Mouse (Mus musculus) intestine, embryonic 14.5 days (tissue): ENCODE results near the gene Isg20. TPM values are rescaled to one million over a fixed set of nuclear protein-coding genes. Genes with fewer than 3 reads are reported as not detected.

ENCODE experiments used
- ATAC-seq: fragments of 200-750 bp; cut with Nextera tagmentation; replicated peaks from 2 replicates; pipeline ENCODE4 v1.8.0; 2017; ENCODE audit warnings: low read depth, moderate number of reproducible peaks, moderate TSS enrichment, moderate library complexity; ENCODE audit not compliant: low FRiP score, low TSS enrichment
- DNase-seq: peaks from one replicate; pipeline ENCODE4 v3.0.0-alpha.2; 2018; ENCODE audit warnings: low spot score
- H3K27ac ChIP-seq: fragments of 300-500 bp; sonication (generic); 2 replicates; pipeline ENCODE4 v1.5.1; 2014; ENCODE audit warnings: low read depth, mild to moderate bottlenecking, control low read depth
- H3K27me3 ChIP-seq: fragments of 300-500 bp; sonication (generic); replicated peaks from 2 replicates; pipeline ENCODE4 v1.6.1; 2014; ENCODE audit warnings: low read length, control low read depth; ENCODE audit not compliant: control insufficient read depth, insufficient read depth
- H3K36me3 ChIP-seq: fragments of 300-500 bp; sonication (generic); 2 replicates; pipeline ENCODE4 v1.6.1; 2014; ENCODE audit warnings: low read length, control low read depth; ENCODE audit not compliant: control insufficient read depth, insufficient read depth
- H3K4me1 ChIP-seq: fragments of 300-500 bp; sonication (generic); replicated peaks from 2 replicates; pipeline ENCODE4 v1.6.1; 2014; ENCODE audit warnings: low read length, control low read depth, mixed read lengths; ENCODE audit not compliant: control insufficient read depth, insufficient read depth
- H3K4me2 ChIP-seq: fragments of 300-500 bp; sonication (generic); 2 replicates; pipeline ENCODE4 v1.6.1; 2014; ENCODE audit warnings: low read length
- H3K4me3 ChIP-seq: fragments of 300-500 bp; sonication (generic); 2 replicates; pipeline ENCODE4 v1.5.1; 2014; ENCODE audit warnings: low read depth, low read length, control low read depth, mixed read lengths
- H3K9ac ChIP-seq: fragments of 300-500 bp; sonication (generic); 2 replicates; pipeline ENCODE4 v1.6.1; 2014; ENCODE audit warnings: mild to moderate bottlenecking, low read length
- H3K9me3 ChIP-seq: fragments of 300-500 bp; sonication (generic); 2 replicates; pipeline ENCODE4 v1.6.1; 2016; ENCODE audit warnings: low read length, control low read depth; ENCODE audit not compliant: control insufficient read depth
- WGBS: fragments of 180-500 bp; shearing (Covaris S2); extraction: QIAGEN DNeasy Blood & Tissue Kit; methylation state at CpG from one replicate; pipeline ENCODE4 v1.1.7; 2014; 5-methylcytosine and 5-hydroxymethylcytosine counted together
- polyA plus RNA-seq: library from polyadenylated mRNA; unstranded; fragments of >200 nt; fragmentation: Nextera tagmentation; extraction: Ambion mirVana; gene quantifications from 2 replicates; pipeline ENCODE4 v1.2.1, GENCODE M21; 2014

Isg20 gene
- polyA plus RNA-seq: 1.4 and 3.2 TPM in 2 replicates

- peaks cover 17% of the 10 kb centered on the region; the same call in 1 of the 2 replicates for H3K36me3 ChIP-seq
- peak within 1 kb of the TSS; percentile 2; the same call in 1 of the 2 replicates for H3K4me3 ChIP-seq
- 58% methylated on average over 5 of the region's 5 CpGs for WGBS
- no peaks in the 10 kb centered on the region for H3K9me3 ChIP-seq
- ATAC-seq: peak; percentile 1; the same call in 1 of the 2 replicates
- H3K9ac ChIP-seq: no peak within 1 kb of the TSS
- no peaks in the 10 kb centered on the region for H3K27me3 ChIP-seq
- no peak for DNase-seq
- H3K4me1 ChIP-seq: peaks cover 18% of the 10 kb centered on the region; the same call in 1 of the 2 replicates
- no peak within 1 kb of the TSS for H3K27ac ChIP-seq
- H3K4me2 ChIP-seq: peak within 1 kb of the TSS; percentile 39
These were observed at the start of gene Isg20 for GRCm38 (mm10) chr7:78912974-78913474. Isg20 (plus strand) TSS chr7:78913424.

GRCm38 (mm10) chr7:78863796-78864445, 49.3 kb upstream of the Isg20 start:
- ATAC-seq: no peak
- H3K36me3 ChIP-seq: no peaks in the 10 kb centered on the region

GRCm38 (mm10) chr7:78864446-78864802, 48.8 kb upstream of the Isg20 start:
- 38% methylated on average over 4 of the region's 4 CpGs for WGBS
- Histone ChIP-seq H3K36me3 (no peaks in the 10 kb centered on the region), H3K27ac (0 out of 2 replicates have a peak overlapping the region, but pooled peaks have one; percentile 5), H3K9me3 (no peaks in the 10 kb centered on the region), H3K4me1 (no peaks in the 10 kb centered on the region), H3K27me3 (no peaks in the 10 kb centered on the region), H3K4me2 (no peak overlapping the region), H3K9ac (no peak overlapping the region), H3K4me3 (no peak overlapping the region)
- DNase-seq: no peak
- ATAC-seq: no peak

More at GRCm38 (mm10) chr7:78863796-78864445, 49.3 kb upstream of the Isg20 start:
- Histone ChIP-seq H3K27me3 (no peaks in the 10 kb centered on the region), H3K4me1 (no peaks in the 10 kb centered on the region), H3K9me3 (no peaks in the 10 kb centered on the region), H3K4me3 (no peak overlapping the region), H3K9ac (no peak overlapping the region), H3K4me2 (no peak overlapping the region), H3K27ac (0 out of 2 replicates have a peak overlapping the region, but pooled peaks have one; percentile 5)
- no peak for DNase-seq
- 48% methylated on average over 7 of the region's 7 CpGs for WGBS

GRCm38 (mm10) chr7:78865212-78865949, 47.8 kb upstream of the Isg20 start:
- peak; percentile 61; the same call in 1 of the 2 replicates for ATAC-seq
- no peaks in the 10 kb centered on the region for H3K36me3 ChIP-seq
- no peak overlapping the region for H3K4me3 ChIP-seq
- no peak overlapping the region for H3K9ac ChIP-seq
- no peak overlapping the region for H3K4me2 ChIP-seq
- no peak for DNase-seq
- no peaks in the 10 kb centered on the region for H3K4me1 ChIP-seq
- H3K27ac ChIP-seq: no peak overlapping the region
- H3K27me3 ChIP-seq: no peaks in the 10 kb centered on the region
- WGBS: 32% methylated on average over 12 of the region's 12 CpGs
- H3K9me3 ChIP-seq: no peaks in the 10 kb centered on the region

- H3K9ac ChIP-seq: no peak overlapping the region
- ATAC-seq (no peak), DNase-seq (no peak)
- H3K36me3 ChIP-seq: no peaks in the 10 kb centered on the region
- H3K4me1 ChIP-seq: no peaks in the 10 kb centered on the region
- no peak overlapping the region for H3K4me2 ChIP-seq
- H3K9me3 ChIP-seq: no peaks in the 10 kb centered on the region
- 64% methylated on average over 5 of the region's 5 CpGs for WGBS
- H3K27me3 ChIP-seq: no peaks in the 10 kb centered on the region
- no peak overlapping the region for H3K27ac ChIP-seq
- no peak overlapping the region for H3K4me3 ChIP-seq
These were observed 44.5 kb upstream of the Isg20 start for GRCm38 (mm10) chr7:78868731-78869130.

GRCm38 (mm10) chr7:78872366-78872765, 40.9 kb upstream of the Isg20 start:
- ATAC-seq (no peak), DNase-seq (no peak)
- Histone ChIP-seq H3K27me3 (no peaks in the 10 kb centered on the region), H3K36me3 (no peaks in the 10 kb centered on the region), H3K4me3 (no peak overlapping the region), H3K4me1 (no peaks in the 10 kb centered on the region), H3K9me3 (no peaks in the 10 kb centered on the region), H3K27ac (no peak overlapping the region), H3K9ac (no peak overlapping the region), H3K4me2 (no peak overlapping the region)
- 83% methylated on average over 6 of the region's 6 CpGs for WGBS

- Histone ChIP-seq H3K36me3 (no peaks in the 10 kb centered on the region), H3K27me3 (no peaks in the 10 kb centered on the region), H3K27ac (no peak overlapping the region), H3K4me2 (no peak overlapping the region), H3K4me1 (no peaks in the 10 kb centered on the region), H3K4me3 (no peak overlapping the region), H3K9me3 (no peaks in the 10 kb centered on the region), H3K9ac (no peak overlapping the region)
- WGBS: 72% methylated on average over 5 of the region's 5 CpGs
- no peak for ATAC-seq
- no peak for DNase-seq
These were observed 40.4 kb upstream of the Isg20 start for GRCm38 (mm10) chr7:78872831-78873230.

GRCm38 (mm10) chr7:78881607-78882468, 31.4 kb upstream of the Isg20 start:
- no peaks in the 10 kb centered on the region for H3K9me3 ChIP-seq
- H3K9ac ChIP-seq: no peak overlapping the region
- no peaks in the 10 kb centered on the region for H3K36me3 ChIP-seq
- no peak overlapping the region for H3K27ac ChIP-seq
- 16% methylated on average over 13 of the region's 16 CpGs for WGBS
- ATAC-seq (no peak), DNase-seq (no peak)
- H3K4me1 ChIP-seq: peaks cover 10% of the 10 kb centered on the region
- peaks cover 57% of the 10 kb centered on the region for H3K27me3 ChIP-seq
- H3K4me3 ChIP-seq: peak overlapping the region; percentile 28; the same call in 1 of the 2 replicates
- peak overlapping the region; percentile 40 for H3K4me2 ChIP-seq
